Mouse (Mus musculus): ENCODE measurements at regions not wholly inside any gene's neighbourhood (a gene's known extent, or its start where the extent isn't known, plus 50 kb on each side); places are given as distances from the start of the nearest gene placed in this dataset.

DNA sequence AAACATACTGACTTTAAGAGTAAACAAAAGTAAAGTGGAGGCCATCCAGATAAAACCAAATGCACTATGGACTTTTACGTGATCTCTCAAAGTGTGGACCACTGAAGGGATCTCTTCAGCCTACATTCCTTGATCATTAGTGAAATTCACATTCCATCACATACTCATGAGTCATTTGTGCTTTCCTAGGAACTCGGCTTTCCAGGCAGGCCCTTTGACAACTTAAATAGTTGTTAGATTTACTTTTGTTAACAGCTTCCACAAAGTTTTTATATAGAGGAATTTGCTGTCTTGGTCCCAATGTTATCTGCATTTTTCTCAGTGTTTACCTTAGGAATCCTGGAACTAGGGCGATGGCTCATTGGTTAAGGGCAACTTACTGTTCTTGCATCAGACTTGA, 99.7 kb upstream of the Adcy1 start:
- TF ChIP-seq CTCF (IDR thresholded peaks at IDR 0.05; ENCODE audit: low read depth, low read length) (no peak), POLR2A (IDR thresholded peaks at IDR 0.05; ENCODE audit: insufficient read depth, low read length) (no peak), EP300 (IDR thresholded peaks at IDR 0.05; ENCODE audit: insufficient read depth, low read depth, low read length) (no peak)

All from ES-Bruce4 (cell line).